9 mouse cellular contexts compared by ENCODE assay signal in genomic region chr4:110087570-110088247, GRCm38 (mm10).
DNase-seq lines count a peak whose midpoint lies in the region; ATAC-seq and TF ChIP-seq lines count a peak whose summit lies in the region.
"Had no signal": no experiment of that assay in that cellular context is flagged by ENCODE, and none has a peak within 500 bp of the region (broad histone marks: within the 10 kb centered on the region; RNA-seq: fewer than 3 reads in every experiment).

No protein-coding gene starts in this region.

- peak; percentile 32 for DNase-seq in thymus, postnatal 0 days (ENCODE audit: low spot score)
- no peak for DNase-seq in thymus, postnatal 36 days
- DNase-seq in adrenal gland, postnatal 36 days, result peak; percentile 66 to 74
- DNase-seq in liver, embryonic 11.5 days (ENCODE audit: low spot score), result peak; percentile 35
- DNase-seq in ovary, postnatal 14 days (ENCODE audit: low spot score), result peak; percentile 71
- DNase-seq in cerebellum, adult 2 months, result no peak

- H3K4me1 ChIP-seq in liver, embryonic 11.5 days (replicated peaks; ENCODE audit: control insufficient read depth, insufficient read depth, low read length), result no peaks in the 10 kb centered on the region
- no peaks in the 10 kb centered on the region for H3K4me1 ChIP-seq in cerebellum, adult 2 months (ENCODE audit: control insufficient read depth, insufficient read depth, low read length)
- H3K4me1 ChIP-seq: neural tube, embryonic 12.5 days had no signal

- no peak overlapping the region for H3K9ac ChIP-seq in liver, embryonic 11.5 days (ENCODE audit: low read depth, low read length)
- H3K9ac ChIP-seq: neural tube, embryonic 12.5 days had no signal

- peak; percentile 53 to 56; a peak in 2 of 4 replicates for ATAC-seq in hematopoietic stem cell, adult 5-6 weeks (replicated peaks in 1 of 2; ENCODE audit: insufficient read depth in 1 of 2, low FRiP score in 2 of 2, low TSS enrichment in 1 of 2, low read depth in 1 of 2, poor library complexity in 2 of 2, severe bottlenecking in 2 of 2)
- ATAC-seq in liver, embryonic 11.5 days (replicated peaks; ENCODE audit: low FRiP score), result 0 out of 2 replicates have a peak, but pooled peaks have one; percentile 63
- no peak for ATAC-seq in granulocyte monocyte progenitor cell, adult 5-6 weeks (replicated peaks; ENCODE audit: poor library complexity, severe bottlenecking)

- TF ChIP-seq CTCF in cerebellum, adult 2 months (IDR thresholded peaks at IDR 0.05; ENCODE audit: borderline replicate concordance, insufficient read depth, low read depth, low read length), result no peak

- H3K36me3 ChIP-seq in liver, embryonic 11.5 days (ENCODE audit: control insufficient read depth, insufficient read depth, low read length), result no peaks in the 10 kb centered on the region
- H3K36me3 ChIP-seq: neural tube, embryonic 12.5 days had no signal

- H3K27me3 ChIP-seq in liver, embryonic 11.5 days (replicated peaks; ENCODE audit: control insufficient read depth, insufficient read depth, low read length), result no peaks in the 10 kb centered on the region
- H3K27me3 ChIP-seq in cerebellum, adult 2 months (ENCODE audit: control insufficient read depth, insufficient read depth, low read length), result no peaks in the 10 kb centered on the region
- H3K27me3 ChIP-seq: neural tube, embryonic 12.5 days had no signal

- H3K9me3 ChIP-seq in liver, embryonic 11.5 days (ENCODE audit: control insufficient read depth, low read length), result no peaks in the 10 kb centered on the region
- H3K9me3 ChIP-seq: neural tube, embryonic 12.5 days had no signal

- H3K4me3 ChIP-seq in liver, embryonic 11.5 days (ENCODE audit: low read depth, low read length), result no peak overlapping the region
- no peak overlapping the region for H3K4me3 ChIP-seq in cerebellum, adult 2 months (replicated peaks; ENCODE audit: insufficient read depth, low read depth, low read length)
- H3K4me3 ChIP-seq: neural tube, embryonic 12.5 days had no signal

- no peak for TF ChIP-seq POLR2A in cerebellum, adult 2 months (IDR thresholded peaks at IDR 0.05; ENCODE audit: borderline replicate concordance, insufficient read depth, low read length)

- no peak overlapping the region for H3K4me2 ChIP-seq in liver, embryonic 11.5 days
- H3K4me2 ChIP-seq: neural tube, embryonic 12.5 days had no signal

- WGBS in liver, embryonic 11.5 days, result 41% methylated on average over 9 of the region's 9 CpGs
- WGBS in cerebellum, adult 2 months, result 36% methylated on average over 9 of the region's 9 CpGs

- H3K27ac ChIP-seq in liver, embryonic 11.5 days (ENCODE audit: low read depth, low read length), result no peak overlapping the region
- H3K27ac ChIP-seq in cerebellum, adult 2 months (ENCODE audit: insufficient read depth, low read length), result no peak overlapping the region
- H3K27ac ChIP-seq: neural tube, embryonic 12.5 days had no signal

Comparison
In these comparisons a context has a peak if more than half of its experiments do, and no peak if none do; other contexts are left out.
1. DNase-seq: peak in thymus, postnatal 0 days (single experiment), adrenal gland, postnatal 36 days (2 of 2), liver, embryonic 11.5 days (single experiment) and ovary, postnatal 14 days (single experiment); none in thymus, postnatal 36 days (0 of 2) and cerebellum, adult 2 months (0 of 2).